Mouse (Mus musculus) heart, adult 18-20 months (tissue): ENCODE results near the gene Gata3. TPM values are rescaled to one million over a fixed set of nuclear protein-coding genes. Genes with fewer than 3 reads are reported as not detected.

Experiments used
- DNase-seq, 2 experiments: peaks; one replicate each; pipeline ENCODE4 v3.0.0; 2021 to 2022; ENCODE audit warnings: mixed read lengths in 1 of 2
- long read RNA-seq, 2 experiments: library from polyadenylated mRNA; stranded (forward); transcript quantifications; one replicate each; pipeline ENCODE4 v2.0.0; 2021
- total RNA-seq, 2 experiments: library from RNA; stranded (reverse); gene quantifications; 2 replicates each; pipeline ENCODE4 v1.2.3; 2021

Gene Gata3
- 1 to 10 TPM in 1 of 2 experiments, under 1 TPM in 1; 0.62 to 1.0 TPM for total RNA-seq
- long read RNA-seq, experiment 1 = 0 reads
- long read RNA-seq, experiment 2, partial matches to known transcripts = 0 of 1 reads
- long read RNA-seq, experiment 2, other reads (novel, unspliced or antisense) = 1 of 1 reads

DNA sequence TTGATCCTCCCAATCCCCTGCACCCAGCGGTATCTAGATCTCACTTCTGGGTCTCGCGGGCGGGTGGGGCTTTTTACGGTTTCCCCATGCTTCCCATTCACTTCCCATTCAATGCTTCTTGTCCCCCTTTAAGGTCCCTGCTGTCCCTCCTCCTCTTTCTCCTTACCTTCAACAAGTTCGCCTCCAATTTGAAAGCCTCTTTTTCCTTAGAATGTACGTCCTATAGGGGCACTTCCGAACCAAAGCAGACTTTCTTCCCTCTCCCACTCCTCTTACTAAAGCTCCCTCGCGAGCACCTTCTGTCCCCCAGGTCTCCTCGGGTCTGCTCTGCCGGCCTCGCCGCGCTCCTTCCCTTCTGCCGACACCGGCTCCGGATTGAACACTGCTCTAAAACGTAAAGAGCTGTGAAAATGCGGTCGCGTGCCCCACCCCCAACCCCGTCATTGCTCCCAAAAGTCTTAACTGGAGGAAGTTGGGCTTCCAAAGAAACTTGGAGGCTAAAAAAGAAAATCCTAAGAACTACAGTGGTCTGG, at the start of gene Gata3:
TSS of gene Gata3 (minus strand) at position 384 of the 533 bp plus-strand sequence.
- DNase-seq = no peak

DNA sequence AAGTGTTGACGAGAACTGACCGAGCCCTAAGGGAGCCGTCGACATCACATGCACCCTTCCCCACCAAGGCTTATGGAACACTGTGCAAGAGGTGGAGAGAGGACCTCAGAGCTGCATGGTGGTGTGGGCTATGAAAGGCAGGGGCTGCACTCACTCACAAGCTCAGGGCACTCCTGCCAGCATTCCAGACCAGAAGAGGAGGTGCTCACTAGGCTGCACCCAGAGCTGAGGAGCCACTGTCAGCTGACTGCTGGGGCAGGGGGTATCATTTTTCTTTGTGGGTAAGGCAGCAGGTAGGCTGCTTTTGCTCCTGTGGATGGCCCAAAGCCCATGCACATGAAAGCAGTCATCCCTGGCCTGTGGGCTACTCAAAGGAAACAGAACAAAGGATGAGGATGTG, 49.4 kb upstream of the Gata3 start:
- DNase-seq = no peak

DNA sequence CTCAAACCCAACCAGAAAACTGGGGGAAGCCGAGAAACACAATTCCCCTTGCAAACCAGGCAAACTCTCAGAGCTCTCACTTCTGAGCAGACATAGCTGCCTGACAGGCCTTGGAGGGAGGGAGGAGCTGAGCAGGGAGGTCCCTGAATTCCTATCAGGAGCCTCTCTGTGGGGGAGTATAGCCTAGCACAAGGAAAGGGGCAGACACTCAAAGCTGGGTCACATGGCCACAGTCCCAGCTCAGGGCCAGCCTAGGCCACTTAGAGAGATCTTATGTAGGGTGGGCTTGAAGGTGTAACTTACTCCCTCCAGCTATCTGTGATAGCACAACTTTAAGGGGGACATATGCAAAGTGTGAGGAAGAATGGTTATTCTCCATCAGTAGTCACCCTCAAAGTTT, 46.1 kb upstream of the Gata3 start:
- DNase-seq = no peak

DNA sequence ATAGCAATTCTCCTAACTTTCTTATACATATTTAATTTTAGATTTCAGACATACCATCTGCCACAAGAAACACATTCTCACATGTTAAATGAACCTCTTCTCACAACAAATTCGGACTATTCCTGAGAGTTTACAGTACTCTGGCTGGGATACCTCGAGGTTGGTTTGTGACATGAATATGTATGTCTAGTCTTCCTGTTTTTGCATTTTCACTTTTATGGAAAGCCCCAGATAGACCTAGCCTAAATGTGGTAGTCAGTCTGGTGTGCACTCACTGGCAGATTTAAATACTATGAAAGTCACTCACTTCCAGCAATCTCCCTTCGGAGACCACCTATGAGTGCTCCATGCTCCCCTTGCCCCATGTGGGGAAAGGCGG, 37.1 kb upstream of the Gata3 start:
- DNase-seq = no peak

DNA sequence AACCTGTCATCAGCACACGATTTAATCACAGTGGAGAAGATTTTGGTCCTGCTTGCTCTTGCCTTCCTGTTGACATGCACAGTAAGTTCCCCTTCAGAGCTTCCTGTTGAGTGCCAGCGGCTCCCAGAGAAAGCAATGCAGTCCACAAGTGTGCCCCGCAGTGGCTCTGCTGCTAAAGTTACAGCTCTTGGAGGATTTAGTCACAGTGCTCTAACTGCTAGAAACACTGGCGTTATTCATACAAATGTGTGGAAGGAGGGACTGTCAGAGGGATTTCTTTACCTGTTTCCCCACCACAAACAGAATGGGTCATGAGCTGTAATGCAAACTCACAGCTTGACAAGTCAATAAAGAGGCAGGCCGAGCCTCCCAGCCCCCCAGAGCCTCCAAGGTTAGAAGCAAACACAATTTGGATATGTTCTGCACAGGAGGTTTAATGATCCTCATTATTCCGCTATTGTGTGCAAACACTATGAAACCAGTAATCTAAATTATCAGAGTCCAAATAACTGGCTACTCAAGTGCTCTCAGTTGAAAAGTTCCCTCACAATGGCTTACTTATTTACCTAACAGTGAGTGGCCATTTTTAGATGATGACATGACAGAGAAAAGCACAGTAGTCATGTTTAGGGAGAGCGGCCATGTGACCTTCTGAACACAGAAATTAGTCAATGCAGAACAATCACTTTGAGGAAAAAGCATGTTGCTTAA, 36.5 kb upstream of the Gata3 start:
- no peak for DNase-seq

DNA sequence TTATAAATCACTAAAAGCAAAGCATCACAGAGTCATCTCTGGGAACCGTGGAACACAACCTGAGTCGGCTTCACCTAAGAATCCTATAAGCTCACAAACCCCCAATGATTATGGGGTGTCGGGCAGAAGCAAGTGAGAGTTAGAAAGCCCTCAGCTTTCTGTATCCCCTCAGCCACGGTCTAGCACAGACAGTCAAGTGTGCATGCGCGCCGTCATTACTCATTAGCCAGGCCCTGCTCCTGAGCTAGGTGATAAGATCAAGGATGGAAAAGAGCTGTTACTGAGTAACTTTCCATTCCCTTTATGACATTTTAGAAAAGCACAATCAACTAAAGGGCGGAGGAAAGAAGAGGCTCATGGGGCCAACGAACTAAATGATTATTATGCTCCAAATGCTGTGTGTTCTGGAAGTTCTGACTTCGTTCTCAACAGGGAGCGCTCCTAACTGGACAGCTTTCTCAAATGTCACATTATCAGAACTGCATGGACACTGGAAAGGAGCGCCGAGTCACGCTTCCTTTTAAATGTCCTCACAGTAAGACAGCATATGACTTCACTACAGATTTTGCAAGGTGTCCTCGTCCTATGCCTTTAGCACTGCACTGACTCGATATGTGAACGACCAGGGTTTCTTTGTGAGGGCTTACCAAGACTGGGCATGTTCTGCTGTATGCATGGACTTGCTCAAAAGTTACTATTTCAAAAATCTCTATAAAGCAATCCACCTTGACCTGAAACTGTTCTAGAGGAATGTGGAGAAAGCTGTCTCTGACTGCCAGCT, 29.0 kb upstream of the Gata3 start:
- DNase-seq = no peak

DNA sequence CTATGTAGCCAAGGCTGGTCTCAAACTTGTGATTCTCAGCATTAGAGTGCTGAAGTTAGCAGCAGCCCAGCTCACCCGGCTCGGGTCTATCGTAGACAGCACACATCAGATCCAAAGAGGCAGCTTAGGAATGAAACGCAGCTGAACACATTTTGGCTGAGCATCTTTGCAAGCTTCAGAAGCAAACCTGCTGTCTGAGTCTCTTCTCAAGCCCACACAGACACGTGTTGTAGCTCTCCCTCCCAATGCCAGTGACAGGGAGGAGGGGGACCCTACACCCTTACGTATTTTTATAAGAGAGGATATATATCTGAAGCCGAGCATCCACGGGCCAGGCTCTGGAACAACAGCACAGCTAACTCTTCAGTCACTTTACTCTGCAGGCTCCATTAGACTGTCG, 27.8 kb upstream of the Gata3 start:
- DNase-seq = no peak

DNA sequence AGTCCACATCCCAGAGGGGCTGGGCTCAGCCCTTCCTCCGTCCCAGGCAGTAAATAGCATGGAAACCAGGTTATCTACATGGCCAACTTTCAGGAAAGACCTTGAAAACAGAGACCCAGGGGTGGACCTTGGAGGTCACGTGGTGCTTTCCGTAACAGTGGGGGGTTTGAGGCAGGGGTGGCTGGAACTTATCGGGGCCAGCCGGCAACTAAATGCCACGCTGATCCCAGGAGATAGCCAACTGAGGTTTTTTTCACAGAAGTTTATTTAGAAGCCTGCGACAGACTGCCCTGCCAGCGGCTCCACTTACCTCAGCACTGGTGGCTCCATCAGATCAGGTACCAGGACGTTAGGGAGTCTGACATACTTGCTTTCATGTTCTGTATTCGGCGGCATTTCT, 16.2 kb upstream of the Gata3 start:
- no peak for DNase-seq

DNA sequence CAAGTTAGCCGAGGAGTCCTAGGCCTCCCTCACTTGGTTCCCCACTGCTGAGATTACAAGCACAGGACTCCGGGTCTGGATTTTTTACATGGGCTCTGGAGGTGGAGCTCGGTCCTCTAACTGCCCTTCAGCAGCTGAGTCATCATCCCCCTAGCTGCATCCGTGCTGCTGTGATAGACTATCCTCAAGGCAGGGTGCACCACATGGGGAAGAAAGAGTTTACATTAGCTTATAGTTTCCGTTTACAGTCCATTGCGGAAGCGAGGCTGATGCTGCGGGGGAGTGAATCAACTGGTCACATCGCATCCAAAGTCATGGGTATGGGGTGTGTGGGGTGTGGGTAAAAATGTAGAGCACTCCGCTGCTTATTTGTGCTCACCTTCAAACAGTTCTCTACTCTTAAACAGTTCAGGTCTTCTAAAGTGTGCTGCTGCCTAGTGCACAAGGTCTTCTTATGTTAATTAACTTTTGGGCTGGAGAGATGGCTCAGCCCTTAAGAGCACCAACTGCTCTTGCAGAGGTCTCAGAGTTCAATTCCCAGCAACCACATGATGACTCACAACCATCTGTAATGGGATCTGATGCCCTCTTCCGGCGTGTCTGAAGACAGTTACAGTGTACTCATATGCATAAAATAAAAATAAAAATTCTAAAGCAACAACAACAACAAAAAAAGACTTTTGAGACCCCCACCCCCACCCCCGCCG, 14.2 kb upstream of the Gata3 start:
- DNase-seq = no peak

DNA sequence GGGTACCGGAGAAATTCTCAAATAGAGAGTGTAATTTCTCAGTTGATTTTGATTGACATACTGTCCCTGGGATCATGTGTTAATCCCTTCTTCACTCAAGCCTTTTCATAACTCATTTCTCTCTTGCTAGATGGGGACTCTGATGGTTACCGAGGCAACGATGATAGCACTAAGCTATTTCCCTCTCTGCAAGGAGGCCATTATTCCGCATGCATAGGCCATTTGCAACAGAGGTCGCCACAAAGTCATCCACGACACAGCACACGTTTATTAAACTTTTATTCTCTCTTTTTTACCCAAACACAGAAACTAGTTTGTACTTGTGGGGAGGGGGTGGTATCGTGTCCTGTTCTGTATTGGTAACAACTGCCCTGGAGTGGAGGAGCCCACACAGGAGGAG, 8.0 kb upstream of the Gata3 start:
- DNase-seq = no peak

DNA sequence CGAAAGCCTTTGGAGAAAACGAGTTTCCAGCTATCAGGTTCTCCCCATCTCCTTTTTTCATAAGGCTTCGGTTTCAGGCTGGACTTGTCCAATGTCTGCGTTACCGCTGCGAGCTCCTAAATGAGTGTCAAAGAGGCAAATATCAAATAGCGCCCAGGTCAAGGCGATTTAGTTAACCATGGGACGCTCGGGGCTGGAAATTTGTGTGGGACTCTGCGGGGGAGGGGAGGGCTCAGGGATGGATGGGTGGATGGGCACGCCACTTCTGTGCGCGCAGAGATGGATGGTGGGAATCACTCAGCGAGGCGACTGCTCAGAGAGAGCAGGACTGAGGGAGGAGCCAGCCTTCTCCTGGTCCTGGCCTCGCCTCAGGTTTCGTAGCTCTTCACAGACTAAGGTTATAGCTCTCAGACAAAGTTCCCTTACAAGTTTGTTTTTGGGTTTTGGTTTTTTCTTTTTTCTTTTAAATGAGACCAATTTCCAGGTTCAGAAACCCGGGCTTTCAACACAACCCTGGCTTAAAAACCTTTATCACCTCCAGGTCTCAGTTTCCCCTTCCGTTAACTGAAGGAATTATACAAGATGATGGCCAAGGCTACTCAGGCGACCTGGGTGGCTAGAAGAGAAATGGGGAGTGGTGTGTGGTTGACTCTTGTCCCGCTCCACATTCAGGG, 6.4 kb upstream of the Gata3 start:
- no peak for DNase-seq

DNA sequence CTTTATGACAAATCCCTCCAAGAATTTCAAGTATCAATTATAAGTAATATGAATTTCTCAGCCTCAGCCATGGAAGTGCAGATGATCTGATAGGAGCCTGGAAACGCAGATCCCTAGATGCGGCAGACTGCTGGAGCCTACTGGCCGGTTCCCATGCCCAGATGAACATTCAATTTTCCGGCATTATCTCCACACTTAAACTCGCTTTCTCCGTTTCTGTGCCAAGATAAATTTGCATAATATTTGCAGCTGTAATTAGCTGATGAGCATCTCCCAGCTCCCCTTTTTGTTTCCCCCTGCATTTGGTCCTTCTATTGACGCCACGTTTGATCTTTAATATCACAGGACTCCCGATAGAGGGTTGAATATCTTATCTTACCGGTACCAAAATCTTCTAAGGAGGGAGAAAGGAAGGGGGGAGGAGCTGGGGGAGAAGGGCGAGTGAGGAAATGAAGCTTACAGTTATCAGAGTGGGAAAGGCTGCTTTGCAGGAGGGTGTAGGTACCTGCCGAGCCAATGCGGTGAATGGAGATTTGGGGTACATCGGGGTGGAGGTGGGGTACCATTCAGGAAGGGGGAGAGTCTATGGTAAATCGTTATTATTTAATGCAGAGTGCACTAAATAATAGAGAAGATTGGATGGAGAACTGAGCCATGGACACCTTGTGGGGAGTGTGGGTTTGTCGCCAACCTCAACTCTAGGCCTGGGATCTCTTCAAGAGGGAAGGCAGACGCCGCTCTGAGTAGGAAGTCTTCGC, 5.2 kb upstream of the Gata3 start:
- DNase-seq = no peak

DNA sequence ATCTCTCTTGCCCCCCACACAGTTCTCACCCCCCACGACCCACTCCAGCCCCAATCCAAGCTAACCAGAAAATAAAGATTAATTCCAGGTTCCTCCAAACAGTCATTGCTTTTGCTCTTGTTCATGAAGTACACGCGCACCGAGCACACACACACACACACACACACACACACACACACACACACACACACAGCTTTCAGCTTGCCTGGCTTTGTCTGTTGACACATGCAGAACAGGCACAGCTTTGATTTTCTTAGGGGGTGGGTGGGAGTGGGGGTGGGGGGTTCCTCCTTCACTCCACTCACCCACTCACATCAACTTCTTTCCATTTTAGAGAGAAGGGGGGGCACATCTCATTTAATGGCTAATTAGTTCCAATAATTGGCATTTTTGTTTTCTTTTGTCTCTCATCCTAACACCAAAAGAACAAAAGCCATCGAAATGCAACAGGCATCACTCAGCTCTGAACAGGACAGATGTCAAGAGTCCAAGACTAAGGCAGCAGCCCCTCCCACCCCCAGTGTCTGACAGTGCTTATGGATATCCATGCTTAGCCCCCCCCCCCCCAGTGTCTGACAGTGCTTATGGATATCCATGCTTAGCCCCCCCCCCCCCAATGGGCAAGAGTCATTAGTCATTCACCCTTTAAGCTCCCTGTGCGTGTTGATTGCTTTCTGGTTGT, 3.6 kb upstream of the Gata3 start:
- DNase-seq = no peak

DNA sequence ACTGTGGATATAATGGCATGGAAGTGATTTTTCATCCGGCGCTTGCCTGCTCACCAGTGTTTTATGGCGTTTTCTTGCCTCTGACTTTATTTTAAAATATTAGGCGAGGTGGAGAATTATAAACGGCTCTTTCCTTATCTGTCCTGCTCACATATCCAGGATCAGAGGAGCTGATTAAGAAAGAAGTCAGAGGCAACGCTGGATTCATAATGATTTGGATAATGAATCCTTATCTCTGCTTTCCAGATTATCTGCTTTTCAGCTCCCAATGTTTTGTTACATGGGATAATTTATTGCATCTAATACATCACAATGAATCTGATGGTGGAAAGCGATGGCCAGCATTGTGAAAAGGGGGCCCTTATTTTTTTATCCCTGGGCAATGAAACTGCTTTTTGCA, 2.7 kb upstream of the Gata3 start:
- DNase-seq = no peak

DNA sequence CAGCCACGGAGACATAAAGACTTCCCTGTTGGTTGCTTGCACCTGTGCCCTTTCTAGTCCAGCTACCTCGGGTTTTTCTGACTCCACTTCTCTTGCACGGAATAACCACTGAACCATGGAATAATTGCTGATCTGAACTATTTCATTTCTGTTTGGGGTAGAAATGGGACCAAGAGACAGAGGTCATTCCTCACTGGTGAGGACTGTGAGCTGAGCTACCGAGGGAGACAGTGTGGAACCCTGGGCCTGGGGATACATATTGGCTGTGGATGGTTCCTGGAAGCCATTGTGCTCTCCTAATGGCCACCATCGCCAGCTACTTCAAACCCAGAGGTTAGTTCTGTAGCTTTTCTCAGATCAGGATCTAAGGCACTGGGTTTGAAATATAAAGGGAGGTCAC, 1.1 kb upstream of the Gata3 start:
- DNase-seq = no peak

DNA sequence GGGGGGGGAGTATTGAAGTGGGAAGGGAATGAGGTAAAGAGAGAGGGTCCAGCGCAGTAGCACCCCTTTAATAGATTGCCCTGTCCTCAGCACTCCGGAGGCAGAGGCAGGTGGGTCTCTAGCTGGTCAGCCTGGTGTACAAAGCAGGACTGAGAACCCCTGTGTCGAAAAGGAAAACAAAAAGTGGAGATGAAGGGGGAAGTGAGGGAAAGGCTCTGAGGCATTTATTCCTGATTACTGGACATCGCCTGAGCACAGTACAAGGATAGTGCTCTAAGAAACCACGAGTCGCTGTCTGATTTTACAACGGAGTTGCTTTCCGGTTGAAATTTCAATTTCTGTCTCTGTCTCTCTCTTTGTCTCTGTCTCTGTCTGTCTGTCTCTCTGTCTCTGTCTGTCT, 417 bp upstream of the Gata3 start:
- DNase-seq = no peak

DNA sequence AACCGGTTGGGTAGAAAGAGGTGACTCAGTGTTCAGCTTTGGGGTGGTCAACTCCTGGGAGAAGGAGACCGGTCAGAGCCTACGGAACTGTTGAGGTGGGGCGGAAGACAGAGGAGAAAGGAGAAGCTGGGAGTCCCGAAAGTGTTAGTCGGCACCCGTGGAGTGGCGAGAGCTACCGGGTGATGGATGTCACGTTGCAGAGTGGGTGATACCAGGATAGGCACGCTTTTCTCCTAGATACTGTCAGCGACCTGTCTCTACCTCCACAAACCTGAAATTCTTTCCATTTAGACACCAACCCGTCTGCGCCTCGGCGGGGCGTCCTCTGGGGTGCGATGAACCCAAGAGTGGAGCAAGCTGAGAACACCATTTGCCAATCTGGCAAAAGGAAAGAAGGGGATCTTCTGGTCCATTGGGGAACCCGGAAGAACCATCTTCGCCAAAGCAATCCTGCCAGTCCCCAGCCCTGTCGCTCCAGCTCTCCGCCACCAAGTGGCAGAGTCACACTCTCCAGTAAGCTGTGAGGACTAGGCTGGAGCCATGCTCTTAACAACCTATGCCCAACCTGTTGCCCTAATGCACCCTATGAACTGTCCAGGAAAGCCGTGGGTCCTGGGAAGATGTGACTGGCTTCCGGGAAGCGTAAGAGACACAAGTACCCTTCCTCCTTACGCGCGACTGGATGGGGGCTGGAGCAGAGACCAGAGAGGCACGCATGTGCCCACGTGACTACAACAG, 752 bp downstream of the Gata3 start, which contains the start of gene 9230102O04Rik:
TSS of gene 9230102O04Rik (minus strand) at position 628 of the 738 bp plus-strand sequence.
- peak in 1 of 2 experiments; percentile 37 for DNase-seq

DNA sequence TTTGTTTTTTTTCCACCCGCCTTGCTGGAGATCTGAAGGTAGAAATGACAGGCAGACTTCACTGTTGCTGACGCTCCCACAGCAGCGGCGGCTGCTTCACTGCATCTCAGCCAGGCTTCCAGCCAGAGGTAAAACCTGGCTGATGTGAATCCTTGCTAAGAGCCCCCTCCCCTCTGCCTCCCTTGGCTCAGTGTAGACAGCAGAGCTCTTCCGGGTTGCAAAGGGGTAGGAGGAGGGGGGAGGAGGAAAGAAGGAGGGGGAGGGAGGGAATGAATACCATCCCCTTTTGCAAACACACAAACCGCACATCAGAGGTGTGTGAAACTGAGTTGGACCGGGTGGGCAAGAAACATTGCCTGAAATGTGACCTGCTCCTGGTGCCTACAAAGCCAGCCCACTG, 2.2 kb downstream of the Gata3 start:
- DNase-seq = no peak

DNA sequence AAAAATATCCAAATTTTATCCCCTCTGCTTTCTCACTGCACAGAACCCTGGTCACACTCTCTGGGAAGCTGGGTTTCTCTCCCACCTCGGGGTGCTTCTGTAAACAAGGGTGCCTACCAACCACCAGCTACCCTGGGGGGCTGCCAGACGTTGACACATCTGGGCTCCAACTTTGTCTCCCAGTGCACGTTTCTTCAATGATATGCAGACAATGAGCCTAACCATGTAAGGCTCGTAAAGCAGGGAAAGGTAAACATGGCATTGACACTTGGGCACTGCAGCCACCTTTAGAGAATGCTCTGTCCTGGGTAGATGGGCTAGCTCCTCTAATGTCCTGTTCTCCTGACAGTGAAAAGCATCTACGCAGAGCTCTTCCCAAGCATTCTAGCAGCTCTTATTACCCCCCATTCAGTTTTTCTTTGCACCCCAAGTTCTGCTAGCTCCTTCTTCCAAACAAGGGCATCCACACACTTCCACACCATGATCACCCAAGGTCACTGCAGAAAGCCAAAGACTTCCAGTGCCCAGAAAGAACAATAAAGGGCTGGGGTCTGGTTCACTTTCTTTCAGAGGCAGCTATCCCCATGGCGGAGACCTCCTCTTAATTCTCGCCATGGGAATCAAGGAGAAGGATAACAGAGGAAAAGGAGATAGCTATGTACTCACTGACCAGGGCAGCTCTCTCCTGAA, 2.8 kb downstream of the Gata3 start:
- DNase-seq = no peak
